Comparison of ENCODE assay signal across 11 mouse cellular contexts in the genomic region with DNA sequence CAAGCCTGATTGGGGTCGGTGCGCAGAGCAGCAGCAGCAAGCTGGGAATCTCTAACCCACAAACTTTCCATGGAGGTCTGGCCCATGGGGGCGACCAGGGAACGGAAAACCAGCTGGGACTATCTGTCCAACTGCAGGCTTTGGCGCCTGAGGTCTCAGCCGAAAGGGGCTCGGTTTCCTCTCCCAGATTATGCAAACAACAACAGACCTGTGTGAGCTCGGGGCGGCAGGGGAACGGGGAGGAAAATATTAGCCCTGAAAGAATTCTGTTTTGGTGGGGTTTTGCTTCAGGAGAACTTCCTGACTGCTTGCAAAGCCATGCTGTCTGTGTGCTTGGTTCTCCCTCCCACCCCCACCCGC.
DNase-seq lines count a peak whose midpoint lies in the region; ATAC-seq and TF ChIP-seq lines count a peak whose summit lies in the region.
"Had no signal": no experiment of that assay in that cellular context is flagged by ENCODE, and none has a peak within 500 bp of the region (broad histone marks: within the 10 kb centered on the region; RNA-seq: fewer than 3 reads in every experiment).

No protein-coding gene starts in this region.

- H3K27ac ChIP-seq in gastrocnemius, adult 2 months = peak overlapping the region; percentile 81
- H3K27ac ChIP-seq in lung, embryonic 16.5 days (ENCODE audit: low read length) = peak overlapping the region; percentile 23; the same call in 1 of the 2 replicates
- H3K27ac ChIP-seq in intestine, postnatal 0 days (ENCODE audit: low read depth, low read length) = peak overlapping the region; percentile 31; the same call in 1 of the 2 replicates
- H3K27ac ChIP-seq in stomach, postnatal 0 days (replicated peaks) = peak overlapping the region; percentile 31; the same call in 1 of the 2 replicates
- H3K27ac ChIP-seq: macrophage had no signal

- peak overlapping the region; percentile 17; the same call in 1 of the 2 replicates for H3K9ac ChIP-seq in lung, embryonic 16.5 days (ENCODE audit: low read length)
- no peak overlapping the region for H3K9ac ChIP-seq in intestine, postnatal 0 days (ENCODE audit: low read depth, low read length)
- no peak overlapping the region for H3K9ac ChIP-seq in stomach, postnatal 0 days (ENCODE audit: low read length)

- no peak for DNase-seq in gastrocnemius, adult 2 months
- DNase-seq in gastrocnemius, adult 8-10 months (ENCODE audit: low spot score in 2 of 2) = no peak
- no peak for DNase-seq in lung, postnatal 25 days (ENCODE audit: low spot score)
- DNase-seq in stomach, postnatal 0 days (ENCODE audit: low spot score) = no peak
- no peak for DNase-seq in spleen, adult 12 weeks (ENCODE audit: low spot score)
- DNase-seq in embryo, embryonic 9.5 days (ENCODE audit: extremely low spot score) = no peak
- DNase-seq: gastrocnemius, postnatal 10 days had no signal

- H3K36me3 ChIP-seq in lung, embryonic 16.5 days (ENCODE audit: control insufficient read depth, insufficient read depth, low read length) = 0 out of 2 replicates have a peak, but pooled peaks cover 2% of the 10 kb centered on the region
- H3K36me3 ChIP-seq in intestine, postnatal 0 days (ENCODE audit: control insufficient read depth, insufficient read depth) = peaks cover 57% of the 10 kb centered on the region; the same call in 1 of the 2 replicates
- no peaks in the 10 kb centered on the region for H3K36me3 ChIP-seq in stomach, postnatal 0 days (ENCODE audit: control insufficient read depth, insufficient read depth, low read length)

- TF ChIP-seq EP300 in stomach, postnatal 0 days (optimal IDR thresholded peaks at IDR 0.05) = no peak

- H3K9me3 ChIP-seq in lung, embryonic 16.5 days (ENCODE audit: control insufficient read depth, low read length) = no peaks in the 10 kb centered on the region
- no peaks in the 10 kb centered on the region for H3K9me3 ChIP-seq in intestine, postnatal 0 days (ENCODE audit: control insufficient read depth)
- no peaks in the 10 kb centered on the region for H3K9me3 ChIP-seq in stomach, postnatal 0 days (ENCODE audit: control insufficient read depth, low read length)

- no peak for TF ChIP-seq CTCF in gastrocnemius, adult 2 months (IDR thresholded peaks at IDR 0.05)
- TF ChIP-seq CTCF in intestine, postnatal 0 days (IDR thresholded peaks at IDR 0.05; ENCODE audit: low read depth) = no peak
- no peak for TF ChIP-seq CTCF in stomach, postnatal 0 days (IDR thresholded peaks at IDR 0.05; ENCODE audit: low read depth)

- no peaks in the 10 kb centered on the region for H3K27me3 ChIP-seq in lung, embryonic 16.5 days (ENCODE audit: control insufficient read depth, insufficient read depth, low read depth, low read length)
- no peaks in the 10 kb centered on the region for H3K27me3 ChIP-seq in intestine, postnatal 0 days (replicated peaks; ENCODE audit: control insufficient read depth, insufficient read depth, low read length)
- H3K27me3 ChIP-seq in stomach, postnatal 0 days (ENCODE audit: control insufficient read depth, insufficient read depth, low read length) = no peaks in the 10 kb centered on the region
- H3K27me3 ChIP-seq: Patski had no signal

- H3K4me2 ChIP-seq in lung, embryonic 16.5 days (ENCODE audit: low read depth, low read length) = no peak overlapping the region
- peak overlapping the region; percentile 10; the same call in 1 of the 2 replicates for H3K4me2 ChIP-seq in intestine, postnatal 0 days (replicated peaks; ENCODE audit: low read depth)
- no peak overlapping the region for H3K4me2 ChIP-seq in stomach, postnatal 0 days (replicated peaks; ENCODE audit: low read depth)

- intact Hi-C loops in gastrocnemius, adult 2 months (cut with DNase I) = no loop called here

- WGBS in lung, embryonic 16.5 days = 27% methylated on average over 11 of the region's 11 CpGs
- 54% methylated on average over 11 of the region's 11 CpGs for WGBS in intestine, postnatal 0 days
- WGBS in stomach, postnatal 0 days = 32% methylated on average over 11 of the region's 11 CpGs

- no peak for ATAC-seq in lung, embryonic 16.5 days (ENCODE audit: low read depth)
- ATAC-seq in intestine, postnatal 0 days = no peak
- no peak for ATAC-seq in stomach, postnatal 0 days (ENCODE audit: low FRiP score, low TSS enrichment)
- ATAC-seq: Patski had no signal

- no peak overlapping the region for H3K4me3 ChIP-seq in gastrocnemius, adult 2 months
- H3K4me3 ChIP-seq in lung, embryonic 16.5 days (ENCODE audit: low read length) = no peak overlapping the region
- H3K4me3 ChIP-seq in intestine, postnatal 0 days (ENCODE audit: low read depth, low read length) = no peak overlapping the region
- H3K4me3 ChIP-seq in stomach, postnatal 0 days (ENCODE audit: low read depth, low read length) = no peak overlapping the region

- peaks cover 12% of the 10 kb centered on the region for H3K4me1 ChIP-seq in lung, embryonic 16.5 days (replicated peaks; ENCODE audit: control insufficient read depth, insufficient read depth, low read length)
- peaks cover 10% of the 10 kb centered on the region for H3K4me1 ChIP-seq in intestine, postnatal 0 days (replicated peaks; ENCODE audit: control insufficient read depth, insufficient read depth, low read length)
- peaks cover 7% of the 10 kb centered on the region; the same call in 1 of the 2 replicates for H3K4me1 ChIP-seq in stomach, postnatal 0 days (replicated peaks; ENCODE audit: control insufficient read depth, insufficient read depth)

Comparison
In these comparisons a context has a peak if more than half of its experiments do, and no peak if none do; other contexts are left out.
1. H3K27ac ChIP-seq: peak in every context shown above with its lines; median percentile 81 in gastrocnemius, adult 2 months; 31 in intestine, postnatal 0 days; 31 in stomach, postnatal 0 days; 23 in lung, embryonic 16.5 days.